Mouse (Mus musculus): ENCODE data around the gene Obox1.
"Not testable (repeated sequence)": the region's sequence is repeated elsewhere in the genome, so short reads cannot be mapped to it uniquely, and the experiment has no call there.

The Obox1 gene

GRCm38 (mm10) chr7:15388421-15388998, at the start of gene Obox1, which contains the start of gene Obox2:
Gene Obox1, plus strand, starts transcription at chr7:15388948.
Gene Obox2, plus strand, starts transcription at chr7:15388721.
- not testable (repeated sequence) for DNase-seq

- not testable (repeated sequence) for DNase-seq
Observed at GRCm38 (mm10) chr7:15399147-15399874, 10.6 kb downstream of the Obox1 start.

GRCm38 (mm10) chr7:15406816-15407215, 18.1 kb downstream of the Obox1 start:
- DNase-seq: not testable (repeated sequence)

- DNase-seq: not testable (repeated sequence)
Observed at GRCm38 (mm10) chr7:15418046-15418445, 29.3 kb downstream of the Obox1 start.

GRCm38 (mm10) chr7:15425537-15425936, 36.8 kb downstream of the Obox1 start:
- DNase-seq: not testable (repeated sequence)

- DNase-seq: not testable (repeated sequence)
Observed at GRCm38 (mm10) chr7:15509411-15509810, 120.7 kb downstream of the Obox1 start.

All from embryo, embryonic 11 days (tissue).